Mouse (Mus musculus) inflammation-experienced regulatory T-cells (primary cell): ENCODE measurements around the gene Gm20855. TPM values are rescaled to one million over a fixed set of nuclear protein-coding genes. Genes with fewer than 3 reads are reported as not detected.

ENCODE experiments used
- polyA plus RNA-seq, 2 experiments: library from polyadenylated mRNA; unstranded; fragments of 100-300 nt; shearing (Covaris generic); gene quantifications; one replicate each; pipeline ENCODE4 v1.2.1; 2017

Gene Gm20855
- polyA plus RNA-seq, result not detected

GRCm38 (mm10) chrY:35131733-35132132, at the start of gene Gm20855:
TSS of gene Gm20855 (minus strand) at chrY:35131833.

